In genomic region chr12:88354182-88354702, GRCm38 (mm10) we compare ENCODE assay signal across 9 mouse cellular contexts. TPM values are rescaled to one million over a fixed set of nuclear protein-coding genes. Genes with fewer than 3 reads are reported as not detected.
A peak's percentile ranks its signal among the peaks of the same experiment; 100 is the strongest.
DNase-seq lines count a peak whose midpoint lies in the region; ATAC-seq and TF ChIP-seq lines count a peak whose summit lies in the region.
"Had no signal": no experiment of that assay in that cellular context is flagged by ENCODE, and none has a peak within 500 bp of the region (broad histone marks: within the 10 kb centered on the region; RNA-seq: fewer than 3 reads in every experiment).

No protein-coding gene starts in this region.

- no peak for DNase-seq in heart, postnatal 14 days
- peak; percentile 49 for DNase-seq in embryonic facial prominence, embryonic 10.5 days (ENCODE audit: low spot score)
- no peak for DNase-seq in ovary, adult 18-20 months (ENCODE audit: low spot score)
- DNase-seq in ovary, postnatal 14 days (ENCODE audit: low spot score), result no peak
- no peak for DNase-seq in cerebellum, adult 18-20 months

- H3K4me2 ChIP-seq in heart, embryonic 16.5 days (ENCODE audit: low read depth, low read length), result peak overlapping the region; percentile 77
- H3K4me2 ChIP-seq in intestine, postnatal 0 days (replicated peaks; ENCODE audit: low read depth), result peak overlapping the region; percentile 60
- H3K4me2 ChIP-seq in neural tube, embryonic 15.5 days, result peak overlapping the region; percentile 52

- H3K4me3 ChIP-seq in heart, embryonic 16.5 days (ENCODE audit: low read length), result peak overlapping the region; percentile 52
- H3K4me3 ChIP-seq in embryonic facial prominence, embryonic 10.5 days, result peak overlapping the region; percentile 55
- peak overlapping the region; percentile 17; the same call in 1 of the 2 replicates for H3K4me3 ChIP-seq in intestine, postnatal 0 days (ENCODE audit: low read depth, low read length)
- H3K4me3 ChIP-seq in neural tube, embryonic 15.5 days (replicated peaks), result peak overlapping the region; percentile 26
- H3K4me3 ChIP-seq: myocyte had no signal

- H3K9ac ChIP-seq in heart, embryonic 16.5 days (ENCODE audit: low read length), result peak overlapping the region; percentile 66
- peak overlapping the region; percentile 11; the same call in 1 of the 2 replicates for H3K9ac ChIP-seq in intestine, postnatal 0 days (ENCODE audit: low read depth, low read length)
- H3K9ac ChIP-seq in neural tube, embryonic 15.5 days (replicated peaks), result no peak overlapping the region

- H3K27me3 ChIP-seq in heart, embryonic 16.5 days (ENCODE audit: control insufficient read depth, insufficient read depth, low read length), result no peaks in the 10 kb centered on the region
- H3K27me3 ChIP-seq in embryonic facial prominence, embryonic 10.5 days (replicated peaks; ENCODE audit: low read depth, poor library complexity, severe bottlenecking), result 0 out of 2 replicates have a peak, but pooled peaks cover 9% of the 10 kb centered on the region
- no peaks in the 10 kb centered on the region for H3K27me3 ChIP-seq in intestine, postnatal 0 days (replicated peaks; ENCODE audit: control insufficient read depth, insufficient read depth, low read length)
- H3K27me3 ChIP-seq in neural tube, embryonic 15.5 days (replicated peaks), result no peaks in the 10 kb centered on the region

- ATAC-seq in heart, embryonic 16.5 days (replicated peaks; ENCODE audit: extremely low read depth, insufficient read depth, low FRiP score), result 0 out of 2 replicates have a peak, but pooled peaks have one; percentile 52
- no peak for ATAC-seq in intestine, postnatal 0 days
- ATAC-seq in neural tube, embryonic 15.5 days (ENCODE audit: low FRiP score), result no peak

- H3K36me3 ChIP-seq in heart, embryonic 16.5 days (ENCODE audit: control insufficient read depth, insufficient read depth), result no peaks in the 10 kb centered on the region
- no peaks in the 10 kb centered on the region for H3K36me3 ChIP-seq in embryonic facial prominence, embryonic 10.5 days (replicated peaks)
- no peaks in the 10 kb centered on the region for H3K36me3 ChIP-seq in intestine, postnatal 0 days (ENCODE audit: control insufficient read depth, insufficient read depth)
- H3K36me3 ChIP-seq in neural tube, embryonic 15.5 days, result no peaks in the 10 kb centered on the region

- H3K27ac ChIP-seq in heart, embryonic 16.5 days (ENCODE audit: low read length), result no peak overlapping the region
- peak overlapping the region; percentile 76 for H3K27ac ChIP-seq in embryonic facial prominence, embryonic 10.5 days (replicated peaks)
- no peak overlapping the region for H3K27ac ChIP-seq in intestine, postnatal 0 days (ENCODE audit: low read depth, low read length)
- H3K27ac ChIP-seq in neural tube, embryonic 15.5 days (replicated peaks), result no peak overlapping the region

- no peak for TF ChIP-seq CTCF in intestine, postnatal 0 days (IDR thresholded peaks at IDR 0.05; ENCODE audit: low read depth)

- 12% methylated on average over 41 of the region's 41 CpGs for WGBS in heart, embryonic 16.5 days
- 17% methylated on average over 41 of the region's 41 CpGs for WGBS in embryonic facial prominence, embryonic 10.5 days
- 31% methylated on average over 33 of the region's 41 CpGs for WGBS in intestine, postnatal 0 days
- 21% methylated on average over 41 of the region's 41 CpGs for WGBS in neural tube, embryonic 15.5 days

- intact Hi-C loops in heart, postnatal 14 days (cut with DNase I), result no loop called here

- H3K9me3 ChIP-seq in heart, embryonic 16.5 days (replicated peaks; ENCODE audit: control insufficient read depth, low read length), result no peaks in the 10 kb centered on the region
- no peaks in the 10 kb centered on the region for H3K9me3 ChIP-seq in embryonic facial prominence, embryonic 10.5 days
- H3K9me3 ChIP-seq in intestine, postnatal 0 days (ENCODE audit: control insufficient read depth), result no peaks in the 10 kb centered on the region
- no peaks in the 10 kb centered on the region for H3K9me3 ChIP-seq in neural tube, embryonic 15.5 days (replicated peaks)

- H3K4me1 ChIP-seq in heart, embryonic 16.5 days (ENCODE audit: control insufficient read depth, insufficient read depth, low read length), result 0 out of 2 replicates have a peak, but pooled peaks cover 2% of the 10 kb centered on the region
- H3K4me1 ChIP-seq in embryonic facial prominence, embryonic 10.5 days, result peaks cover 5% of the 10 kb centered on the region
- no peaks in the 10 kb centered on the region for H3K4me1 ChIP-seq in intestine, postnatal 0 days (replicated peaks; ENCODE audit: control insufficient read depth, insufficient read depth, low read length)
- H3K4me1 ChIP-seq in neural tube, embryonic 15.5 days, result no peaks in the 10 kb centered on the region

RNA-seq across cellular contexts. Expression of gene Adck1, which starts 6.1 kb away (rescaled TPM):
- polyA plus RNA-seq in heart, embryonic 16.5 days (2015; fragmentation: Nextera tagmentation; extraction: Ambion mirVana), result 21.8 and 23.4 TPM in 2 replicates
- total RNA-seq in heart, postnatal 14 days (2021), result 10 to 100 TPM; 24.6 to 25.4 TPM
- polyA plus RNA-seq in embryonic facial prominence, embryonic 10.5 days (2016; fragmentation: Nextera tagmentation; extraction: Ambion mirVana), result 21.8 and 23.7 TPM in 2 replicates
- 10.9 and 11.4 TPM in 2 replicates for polyA plus RNA-seq in intestine, postnatal 0 days (2015; fragmentation: Nextera tagmentation; extraction: Ambion mirVana)
- polyA plus RNA-seq in neural tube, embryonic 15.5 days (2015; fragmentation: Nextera tagmentation; extraction: Ambion mirVana), result 36.9 and 41.6 TPM in 2 replicates

RNA-seq across cellular contexts. Expression of gene Gm5039, which starts 30.4 kb away (rescaled TPM):
- not detected in 2 replicates for polyA plus RNA-seq in heart, embryonic 16.5 days (2015; fragmentation: Nextera tagmentation; extraction: Ambion mirVana)
- not detected for total RNA-seq in heart, postnatal 14 days (2021)
- not detected in 2 replicates for polyA plus RNA-seq in embryonic facial prominence, embryonic 10.5 days (2016; fragmentation: Nextera tagmentation; extraction: Ambion mirVana)
- not detected in 2 replicates for polyA plus RNA-seq in intestine, postnatal 0 days (2015; fragmentation: Nextera tagmentation; extraction: Ambion mirVana)
- polyA plus RNA-seq in neural tube, embryonic 15.5 days (2015; fragmentation: Nextera tagmentation; extraction: Ambion mirVana), result not detected in 2 replicates
